Mouse (Mus musculus) liver, adult 2 months (tissue): ENCODE measurements around the gene Ciz1.

Experiments used
- CTCF ChIP-seq: fragments of 200-500 bp; IDR thresholded peaks from 2 replicates; pipeline ENCODE4 v1.5.1; 2011; ENCODE audit warnings: low read depth, low read length, control low read depth
- POLR2A ChIP-seq: fragments of 200-500 bp; IDR thresholded peaks from 2 replicates; pipeline ENCODE4 v1.6.1; 2011; ENCODE audit warnings: low read length, control low read depth; ENCODE audit not compliant: insufficient read depth; ENCODE audit errors: extremely low read depth

DNA sequence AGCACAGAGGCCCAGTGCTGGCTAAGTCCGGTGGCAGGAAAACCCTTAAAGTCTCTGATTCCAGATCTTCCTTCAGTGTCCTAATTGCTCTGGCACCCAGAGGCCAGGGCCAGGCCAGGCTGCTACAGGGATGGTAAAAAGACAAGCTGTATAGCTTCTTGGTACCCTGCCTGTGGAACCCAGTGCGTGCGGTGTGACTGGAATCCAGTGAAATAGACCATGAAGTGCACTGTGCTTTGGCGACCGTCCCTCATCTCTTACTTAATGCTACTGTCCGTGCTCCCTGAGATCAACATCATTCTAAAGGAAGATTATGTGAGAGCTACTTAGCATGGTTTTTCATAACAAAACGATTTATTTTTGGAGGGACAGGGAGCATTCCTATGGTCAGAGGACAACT is 59.3 kb downstream of the Ciz1 start:
- TF ChIP-seq CTCF (no peak), POLR2A (no peak)
